Mouse (Mus musculus) liver, embryonic 14.5 days (tissue): ENCODE results near the gene Glipr1. TPM values are rescaled to one million over a fixed set of nuclear protein-coding genes. Genes with fewer than 3 reads are reported as not detected.
A peak's percentile ranks its signal among the peaks of the same experiment; 100 is the strongest.
"Not testable (repeated sequence)": the region's sequence is repeated elsewhere in the genome, so short reads cannot be mapped to it uniquely, and the experiment has no call there.

Experiments
- ATAC-seq: fragments of 200-750 bp; cut with Nextera tagmentation; 2 replicates; pipeline ENCODE4 v1.8.0; 2017; ENCODE audit warnings: moderate number of reproducible peaks, mild to moderate bottlenecking, moderate library complexity; ENCODE audit not compliant: insufficient read depth
- DNase-seq, 3 experiments: peaks; one replicate each; pipeline ENCODE4 v3.0.0-alpha.2; 2012 to 2013; ENCODE audit warnings: low read depth in 3 of 3, low spot score in 3 of 3
- H3K27ac ChIP-seq: fragments of 300-500 bp; sonication (generic); 2 replicates; pipeline ENCODE4 v1.5.1; 2014; ENCODE audit warnings: moderate library complexity, mild to moderate bottlenecking, control low read depth, inconsistent platforms
- H3K27me3 ChIP-seq: fragments of 300-500 bp; sonication (generic); 2 replicates; pipeline ENCODE4 v1.6.1; 2014; ENCODE audit warnings: mild to moderate bottlenecking, low read length, moderate library complexity; ENCODE audit not compliant: control insufficient read depth, insufficient read depth
- H3K36me3 ChIP-seq: fragments of 300-500 bp; sonication (generic); replicated peaks from 2 replicates; pipeline ENCODE4 v1.6.1; 2014; ENCODE audit warnings: low read depth; ENCODE audit not compliant: control insufficient read depth, insufficient read depth
- H3K4me1 ChIP-seq, 2 experiments: fragments of 200-500 bp in 1 of 2; fragments of 300-500 bp in 1 of 2; sonication (generic) in 1 of 2; replicated peaks; 2 replicates each; pipeline ENCODE4 v1.6.1; 2012 to 2014; ENCODE audit warnings: antibody characterized with exemption in 1 of 2, inconsistent platforms in 1 of 2, low read length in 1 of 2; ENCODE audit not compliant: control insufficient read depth in 2 of 2, insufficient read depth in 2 of 2
- H3K4me2 ChIP-seq: fragments of 300-500 bp; sonication (generic); 2 replicates; pipeline ENCODE4 v1.6.1; 2014; ENCODE audit warnings: low read depth, mild to moderate bottlenecking, control low read depth, moderate library complexity
- H3K4me3 ChIP-seq, 2 experiments: fragments of 200-500 bp in 1 of 2; fragments of 300-500 bp in 1 of 2; sonication (generic) in 1 of 2; 2 replicates each; pipeline ENCODE4 v1.5.1; 2012 to 2014; ENCODE audit warnings: low read depth in 2 of 2, low read length in 2 of 2, mild to moderate bottlenecking in 2 of 2, control low read depth in 1 of 2, inconsistent platforms in 1 of 2, moderate library complexity in 1 of 2; ENCODE audit not compliant: insufficient read depth in 1 of 2
- H3K9ac ChIP-seq: fragments of 300-500 bp; sonication (generic); replicated peaks from 2 replicates; pipeline ENCODE4 v1.6.1; 2014; ENCODE audit warnings: mild to moderate bottlenecking, control low read depth, moderate library complexity
- H3K9me3 ChIP-seq: fragments of 300-500 bp; sonication (generic); 2 replicates; pipeline ENCODE4 v1.6.1; 2016; ENCODE audit warnings: low read length, mixed read lengths; ENCODE audit not compliant: control insufficient read depth
- CTCF ChIP-seq: IDR thresholded peaks from 2 replicates; pipeline ENCODE4 v1.5.1; 2016; ENCODE audit warnings: antibody characterized with exemption, low read depth, control low read depth
- EP300 ChIP-seq: IDR thresholded peaks from 2 replicates; pipeline ENCODE4 v1.6.1; 2016; ENCODE audit warnings: antibody characterized with exemption, low read depth
- WGBS: fragments of 180-500 bp; shearing (Covaris S2); extraction: QIAGEN DNeasy Blood & Tissue Kit; methylation state at CpG from one replicate; pipeline ENCODE4 v1.1.7; 2014; ENCODE audit not compliant: insufficient replicate concordance; 5-methylcytosine and 5-hydroxymethylcytosine counted together
- polyA plus RNA-seq, 2 experiments: library from polyadenylated mRNA; depleted of rRNA in 1 of 2; stranded (reverse) in 1 of 2; unstranded in 1 of 2; fragments of >200 nt; fragmentation: Nextera tagmentation in 1 of 2; extraction: Ambion mirVana in 1 of 2; gene quantifications; 2 replicates each; pipeline versions ENCODE4 v1.2.1 to v1.2.3; 2012 to 2014

The Glipr1 gene
- polyA plus RNA-seq (2012; rRNA removed), result 8.0 and 9.7 TPM in 2 replicates
- 7.6 and 8.7 TPM in 2 replicates for polyA plus RNA-seq (2014; fragmentation: Nextera tagmentation; extraction: Ambion mirVana)

- H3K9me3 ChIP-seq, result no peaks in the 10 kb centered on the region
- H3K4me2 ChIP-seq, result peak within 1 kb of the TSS; percentile 48
- TF ChIP-seq CTCF (no peak), EP300 (no peak)
- ATAC-seq (peak; percentile 67), DNase-seq (peak in 2 of 3 experiments; percentile 26 to 44)
- H3K4me1 ChIP-seq, result peaks cover 15 to 27% of the 10 kb centered on the region in 2 experiments
- no peaks in the 10 kb centered on the region for H3K36me3 ChIP-seq
- H3K4me3 ChIP-seq, result peak within 1 kb of the TSS in 1 of 2 experiments; percentile 4; a peak in 2 of 4 replicates
- no peaks in the 10 kb centered on the region for H3K27me3 ChIP-seq
- H3K9ac ChIP-seq, result no peak within 1 kb of the TSS
- WGBS, result 11% methylated on average over 9 of the region's 9 CpGs
- peak within 1 kb of the TSS; percentile 19; the same call in 1 of the 2 replicates for H3K27ac ChIP-seq
These were observed at the start of gene Glipr1 for GRCm38 (mm10) chr10:112002544-112003215. Glipr1 (minus strand) TSS chr10:112002631.

- not testable (repeated sequence) for H3K4me3 ChIP-seq, H3K36me3 ChIP-seq, H3K4me2 ChIP-seq, DNase-seq, H3K9me3 ChIP-seq, H3K27ac ChIP-seq, H3K4me1 ChIP-seq, ATAC-seq, H3K27me3 ChIP-seq, H3K9ac ChIP-seq
- 31% methylated on average over 2 of the region's 2 CpGs for WGBS
These were observed 49.5 kb upstream of the Glipr1 start for GRCm38 (mm10) chr10:112051956-112052355.

DNA sequence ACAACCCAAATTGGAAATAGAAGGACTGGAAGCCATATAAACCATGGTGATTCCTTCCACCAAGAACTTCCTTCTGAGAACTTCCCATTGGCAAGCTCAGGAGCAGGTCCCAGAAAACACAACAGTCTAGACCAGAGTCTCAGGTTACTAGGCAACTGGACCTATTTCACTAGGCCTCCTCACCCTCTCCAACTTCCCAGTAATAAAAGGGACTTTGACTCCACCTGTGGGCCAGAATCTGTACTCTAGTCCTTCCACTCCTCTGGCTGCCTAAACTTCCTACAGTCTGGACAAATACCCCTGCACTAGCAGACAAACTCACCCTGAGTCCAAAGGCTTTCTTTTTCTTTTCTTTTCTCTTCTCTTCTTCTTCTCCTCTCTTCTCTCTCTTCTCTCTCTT is 48.8 kb upstream of the Glipr1 start:
- no peak for TF ChIP-seq EP300
- TF ChIP-seq CTCF, result 0 out of 2 replicates have a peak, but pooled peaks have one; percentile 3
- ATAC-seq (no peak), DNase-seq (no peak)
- H3K36me3 ChIP-seq, result no peaks in the 10 kb centered on the region
- no peak overlapping the region for H3K27ac ChIP-seq
- H3K4me3 ChIP-seq, result no peak overlapping the region
- no peaks in the 10 kb centered on the region for H3K4me1 ChIP-seq
- H3K4me2 ChIP-seq, result no peak overlapping the region
- H3K27me3 ChIP-seq, result no peaks in the 10 kb centered on the region
- no peak overlapping the region for H3K9ac ChIP-seq
- H3K9me3 ChIP-seq, result no peaks in the 10 kb centered on the region

- not testable (repeated sequence) for H3K36me3 ChIP-seq, DNase-seq, H3K4me3 ChIP-seq, H3K4me2 ChIP-seq, ATAC-seq, H3K27ac ChIP-seq, H3K9ac ChIP-seq, H3K9me3 ChIP-seq, H3K4me1 ChIP-seq, H3K27me3 ChIP-seq
- 59% methylated on average over 14 of the region's 14 CpGs for WGBS
These were observed 41.9 kb upstream of the Glipr1 start for GRCm38 (mm10) chr10:112044283-112044682.

GRCm38 (mm10) chr10:112043523-112043922 is 41.1 kb upstream of the Glipr1 start:
- H3K36me3 ChIP-seq, DNase-seq, H3K9me3 ChIP-seq, ATAC-seq, H3K27ac ChIP-seq, H3K4me3 ChIP-seq, H3K9ac ChIP-seq, H3K4me2 ChIP-seq, H3K27me3 ChIP-seq, H3K4me1 ChIP-seq: not testable (repeated sequence)
- 48% methylated on average over 9 of the region's 9 CpGs for WGBS

GRCm38 (mm10) chr10:112028689-112029088 is 26.3 kb upstream of the Glipr1 start:
- H3K9me3 ChIP-seq, H3K36me3 ChIP-seq, H3K27ac ChIP-seq, ATAC-seq, H3K4me1 ChIP-seq, H3K27me3 ChIP-seq, H3K4me3 ChIP-seq, DNase-seq, H3K9ac ChIP-seq, H3K4me2 ChIP-seq: not testable (repeated sequence)
- WGBS, result 49% methylated on average over 3 of the region's 3 CpGs
